Mouse (Mus musculus) embryonic facial prominence, embryonic 11.5 days (tissue): ENCODE results near the gene Efhd2. TPM values are rescaled to one million over a fixed set of nuclear protein-coding genes. Genes with fewer than 3 reads are reported as not detected.

Experiments
- ATAC-seq: fragments of 200-750 bp; cut with Nextera tagmentation; replicated peaks from 2 replicates; pipeline ENCODE4 v1.8.0; 2017; ENCODE audit warnings: low read depth; ENCODE audit not compliant: insufficient number of reproducible peaks, low FRiP score, low TSS enrichment
- DNase-seq: peaks from one replicate; pipeline ENCODE4 v3.0.0-alpha.2; 2015; ENCODE audit warnings: low spot score
- H3K27ac ChIP-seq: fragments of 300-500 bp; sonication (generic); replicated peaks from 2 replicates; pipeline ENCODE4 v1.5.1; 2014; ENCODE audit warnings: mild to moderate bottlenecking, low read depth, low read length, control low read depth
- H3K27me3 ChIP-seq: fragments of 300-500 bp; sonication (generic); 2 replicates; pipeline ENCODE4 v1.6.1; 2014; ENCODE audit warnings: mild to moderate bottlenecking, low read length, moderate library complexity, mixed read lengths; ENCODE audit not compliant: control insufficient read depth, insufficient read depth
- H3K36me3 ChIP-seq: fragments of 300-500 bp; sonication (generic); replicated peaks from 2 replicates; pipeline ENCODE4 v1.6.1; 2014; ENCODE audit warnings: low read depth, mild to moderate bottlenecking, low read length, moderate library complexity, mixed read lengths; ENCODE audit not compliant: control insufficient read depth, insufficient read depth
- H3K4me1 ChIP-seq: fragments of 300-500 bp; sonication (generic); 2 replicates; pipeline ENCODE4 v1.6.1; 2014; ENCODE audit warnings: low read length, mixed read lengths; ENCODE audit not compliant: control insufficient read depth, insufficient read depth
- H3K4me2 ChIP-seq: fragments of 300-500 bp; sonication (generic); 2 replicates; pipeline ENCODE4 v1.6.1; 2014; ENCODE audit warnings: low read depth, mild to moderate bottlenecking, control low read depth, low read length, moderate library complexity
- H3K4me3 ChIP-seq: fragments of 300-500 bp; sonication (generic); 2 replicates; pipeline ENCODE4 v1.5.1; 2014; ENCODE audit warnings: low read depth, low read length, control low read depth
- H3K9ac ChIP-seq: fragments of 300-500 bp; sonication (generic); replicated peaks from 2 replicates; pipeline ENCODE4 v1.6.1; 2014; ENCODE audit warnings: mild to moderate bottlenecking, control low read depth, low read length
- H3K9me3 ChIP-seq: fragments of 300-500 bp; sonication (generic); replicated peaks from 2 replicates; pipeline ENCODE4 v1.6.1; 2016; ENCODE audit warnings: mild to moderate bottlenecking, low read length, inconsistent platforms, mixed read lengths; ENCODE audit not compliant: control insufficient read depth
- WGBS: fragments of 180-500 bp; shearing (Covaris S2); extraction: QIAGEN DNeasy Blood & Tissue Kit; methylation state at CpG from one replicate; pipeline ENCODE4 v1.1.7; 2014; 5-methylcytosine and 5-hydroxymethylcytosine counted together
- polyA plus RNA-seq: library from polyadenylated mRNA; unstranded; fragments of >200 nt; fragmentation: Nextera tagmentation; extraction: Ambion mirVana; gene quantifications from 2 replicates; pipeline ENCODE4 v1.2.1, GENCODE M21; 2014

Efhd2 gene
- polyA plus RNA-seq, 1 experiment from 2014 or later = 18.2 TPM

DNA sequence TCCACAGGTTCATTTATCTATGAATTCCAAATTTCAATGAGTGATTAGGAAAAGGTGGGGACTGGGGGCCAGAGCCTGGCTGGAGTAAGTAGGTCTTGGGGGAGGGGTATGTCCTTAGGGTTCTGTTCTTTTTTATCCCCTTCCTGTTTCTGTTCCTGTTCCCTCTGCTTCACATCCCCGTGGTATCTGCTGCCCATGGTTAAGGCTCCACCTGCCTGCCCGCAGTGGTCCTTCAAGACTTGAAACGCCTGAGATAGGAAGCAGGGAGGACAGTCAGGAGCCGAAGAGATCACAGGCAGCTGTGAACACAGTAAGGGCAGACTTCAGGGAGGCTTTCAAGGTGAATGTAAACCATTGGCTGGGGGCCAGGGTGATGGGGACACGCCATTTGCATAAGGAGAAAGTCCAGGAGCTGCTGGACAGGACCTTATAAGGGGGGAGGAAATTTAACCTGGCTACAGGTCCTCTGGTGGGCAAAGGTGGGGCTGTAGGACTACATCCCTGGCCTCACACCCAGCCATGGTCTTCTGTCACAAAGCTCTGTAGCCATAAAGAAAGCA lies 40.1 kb downstream of the Efhd2 start:
- Histone ChIP-seq H3K4me2 (no peak overlapping the region), H3K27ac (no peak overlapping the region), H3K4me1 (no peaks in the 10 kb centered on the region), H3K4me3 (no peak overlapping the region), H3K9me3 (no peaks in the 10 kb centered on the region), H3K27me3 (no peaks in the 10 kb centered on the region), H3K36me3 (no peaks in the 10 kb centered on the region), H3K9ac (no peak overlapping the region)
- WGBS = 71% methylated on average over 5 of the region's 5 CpGs
- ATAC-seq (no peak), DNase-seq (no peak)

DNA sequence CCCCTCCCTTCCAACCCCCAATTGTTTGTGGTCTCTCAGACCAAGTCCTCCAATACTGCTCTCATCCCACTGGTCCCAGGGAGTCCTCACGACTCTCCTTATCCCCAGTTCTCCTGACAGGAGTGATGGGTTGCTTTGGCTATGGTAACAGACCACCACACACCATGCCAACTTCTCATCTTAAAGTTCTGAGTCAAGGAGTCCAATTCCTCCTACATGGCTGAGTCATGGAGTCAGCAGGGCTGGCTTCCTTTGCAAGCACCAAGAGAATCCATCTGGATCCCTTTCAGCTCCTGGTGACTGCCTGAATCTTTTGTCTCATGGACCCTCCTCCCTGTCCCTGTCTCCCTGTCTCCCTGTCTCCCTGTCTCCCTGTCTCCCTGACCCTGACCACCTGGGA lies 40.8 kb downstream of the Efhd2 start:
- Histone ChIP-seq H3K27ac (no peak overlapping the region), H3K4me1 (no peaks in the 10 kb centered on the region), H3K27me3 (no peaks in the 10 kb centered on the region), H3K9me3 (no peaks in the 10 kb centered on the region), H3K4me2 (no peak overlapping the region), H3K36me3 (no peaks in the 10 kb centered on the region), H3K4me3 (no peak overlapping the region), H3K9ac (no peak overlapping the region)
- WGBS = 40% methylated on average over 1 of the region's 1 CpGs
- no peak for ATAC-seq
- DNase-seq = no peak

DNA sequence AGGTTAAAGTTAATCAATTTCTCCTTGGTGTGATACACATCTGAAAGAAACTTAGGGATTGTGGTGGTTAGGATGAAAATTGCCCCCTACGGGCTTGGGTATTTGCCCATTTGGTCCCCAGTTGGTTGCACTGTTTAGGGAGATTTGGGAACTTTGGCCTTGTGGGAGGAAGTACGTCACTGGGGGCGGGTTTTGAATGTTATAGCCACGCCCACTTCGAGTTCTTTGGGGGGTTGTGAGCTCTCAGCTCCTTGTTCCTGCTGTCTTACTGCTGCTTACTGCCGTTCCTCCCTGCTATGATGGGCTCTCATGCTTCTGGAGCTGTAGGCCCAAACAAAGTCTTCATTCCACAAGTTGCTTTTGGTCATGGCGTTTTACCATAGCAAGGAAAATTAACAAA lies 43.4 kb downstream of the Efhd2 start:
- no peak for ATAC-seq
- Histone ChIP-seq H3K27ac (no peak overlapping the region), H3K4me1 (no peaks in the 10 kb centered on the region), H3K4me2 (no peak overlapping the region), H3K9ac (no peak overlapping the region), H3K4me3 (no peak overlapping the region), H3K27me3 (no peaks in the 10 kb centered on the region), H3K36me3 (no peaks in the 10 kb centered on the region), H3K9me3 (no peaks in the 10 kb centered on the region)
- DNase-seq = no peak
- WGBS = 83% methylated on average over 7 of the region's 7 CpGs

DNA sequence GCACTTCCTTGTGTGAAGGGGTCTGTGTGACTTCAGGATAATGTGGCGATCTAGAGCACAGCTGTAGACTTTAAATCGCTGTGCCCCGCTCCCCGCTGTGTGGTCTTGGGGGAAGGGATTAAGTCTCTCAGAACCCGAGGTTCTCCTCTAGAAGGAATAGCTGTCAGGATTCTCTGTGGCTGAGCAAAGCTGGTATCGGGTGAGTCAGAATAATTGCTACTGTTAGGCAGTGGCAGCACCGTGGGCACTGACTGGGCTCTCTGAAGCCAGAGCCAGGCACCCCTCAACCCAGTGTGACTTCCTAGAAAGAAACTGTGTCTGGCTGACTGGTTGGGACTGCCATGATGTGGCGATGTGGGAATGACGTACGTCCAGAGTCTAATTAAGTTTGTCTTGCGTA lies 44.3 kb downstream of the Efhd2 start:
- H3K4me2 ChIP-seq = no peak overlapping the region
- H3K36me3 ChIP-seq = no peaks in the 10 kb centered on the region
- DNase-seq (no peak), ATAC-seq (no peak)
- no peaks in the 10 kb centered on the region for H3K27me3 ChIP-seq
- no peaks in the 10 kb centered on the region for H3K4me1 ChIP-seq
- no peak overlapping the region for H3K4me3 ChIP-seq
- no peak overlapping the region for H3K27ac ChIP-seq
- H3K9me3 ChIP-seq = no peaks in the 10 kb centered on the region
- H3K9ac ChIP-seq = no peak overlapping the region
- WGBS = 56% methylated on average over 11 of the region's 11 CpGs

DNA sequence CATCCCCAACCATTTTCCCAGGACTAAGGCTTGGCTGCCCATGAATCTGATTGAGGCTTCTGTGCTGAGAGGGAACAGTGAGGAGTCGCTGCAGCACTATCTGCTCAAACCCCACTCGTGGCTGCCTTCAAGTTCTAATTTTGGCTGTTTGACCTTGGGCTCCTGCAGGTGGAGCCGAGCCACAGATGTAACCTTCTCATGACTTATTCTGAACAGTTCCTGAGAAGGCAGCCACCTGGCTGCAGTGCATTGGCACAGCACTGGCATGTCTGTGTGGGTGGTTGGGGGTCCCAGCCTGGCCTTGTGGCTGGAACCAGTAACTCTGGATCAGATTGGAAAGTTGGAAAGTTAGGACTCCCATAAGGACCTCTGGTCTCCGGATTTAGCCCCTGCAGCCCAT lies 46.5 kb downstream of the Efhd2 start:
- Histone ChIP-seq H3K4me1 (no peaks in the 10 kb centered on the region), H3K4me2 (no peak overlapping the region), H3K9ac (no peak overlapping the region), H3K4me3 (no peak overlapping the region), H3K36me3 (no peaks in the 10 kb centered on the region), H3K27ac (no peak overlapping the region), H3K9me3 (no peaks in the 10 kb centered on the region), H3K27me3 (no peaks in the 10 kb centered on the region)
- 74% methylated on average over 4 of the region's 4 CpGs for WGBS
- DNase-seq (no peak), ATAC-seq (no peak)

DNA sequence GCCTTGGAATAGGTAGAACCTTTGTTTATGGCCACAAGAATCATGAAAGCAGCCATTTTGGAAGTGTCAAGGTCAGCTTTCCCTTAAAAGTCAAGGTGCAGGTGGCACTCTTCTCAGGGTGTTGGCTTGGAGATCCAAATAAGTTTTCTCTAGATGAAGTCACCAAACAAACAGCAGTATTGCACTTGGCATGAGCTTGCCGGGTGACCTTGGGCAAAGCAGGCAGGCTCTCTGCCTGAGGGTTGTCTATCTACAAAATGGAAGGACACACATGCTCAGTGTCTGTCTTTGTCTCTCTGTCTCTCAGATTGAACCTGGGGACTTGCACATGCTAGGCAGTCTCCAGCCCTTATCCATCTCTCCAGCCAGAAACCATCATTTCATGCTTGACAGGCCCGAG lies 47.3 kb downstream of the Efhd2 start:
- Histone ChIP-seq H3K9ac (no peak overlapping the region), H3K4me2 (no peak overlapping the region), H3K9me3 (no peaks in the 10 kb centered on the region), H3K27ac (no peak overlapping the region), H3K4me3 (no peak overlapping the region), H3K4me1 (no peaks in the 10 kb centered on the region), H3K27me3 (no peaks in the 10 kb centered on the region), H3K36me3 (no peaks in the 10 kb centered on the region)
- ATAC-seq (no peak), DNase-seq (no peak)
- 83% methylated on average over 2 of the region's 2 CpGs for WGBS

DNA sequence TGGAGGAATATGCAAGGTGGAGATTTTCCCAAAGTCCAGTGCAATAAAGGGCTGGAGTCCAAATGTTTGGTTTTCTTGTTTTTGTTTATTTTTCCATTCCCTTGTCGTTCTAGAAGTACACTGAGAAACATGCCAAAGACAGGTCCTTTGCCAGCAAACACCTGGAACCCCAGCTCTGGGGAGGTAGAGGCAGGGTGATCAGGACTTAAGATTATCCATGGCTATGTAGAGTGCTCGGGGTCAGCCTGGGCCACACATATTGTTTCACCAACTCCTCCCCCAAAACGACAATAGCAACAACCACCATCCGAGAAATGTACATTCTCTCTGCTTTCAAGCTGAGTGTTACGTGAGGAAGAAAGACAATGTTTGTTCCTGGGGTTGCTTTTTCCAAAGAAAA lies 48.7 kb downstream of the Efhd2 start, which contains the start of gene Cela2a:
Cela2a (minus strand) TSS at position 101 of the 400 bp plus-strand sequence.
- H3K27me3 ChIP-seq = no peaks in the 10 kb centered on the region
- no peak within 1 kb of the TSS for H3K9ac ChIP-seq
- H3K36me3 ChIP-seq = no peaks in the 10 kb centered on the region
- no peak for DNase-seq
- no peak within 1 kb of the TSS for H3K4me2 ChIP-seq
- H3K9me3 ChIP-seq = no peaks in the 10 kb centered on the region
- no peaks in the 10 kb centered on the region for H3K4me1 ChIP-seq
- H3K27ac ChIP-seq = no peak within 1 kb of the TSS
- H3K4me3 ChIP-seq = no peak within 1 kb of the TSS
- no peak for ATAC-seq
- WGBS = 63% methylated on average over 5 of the region's 5 CpGs

DNA sequence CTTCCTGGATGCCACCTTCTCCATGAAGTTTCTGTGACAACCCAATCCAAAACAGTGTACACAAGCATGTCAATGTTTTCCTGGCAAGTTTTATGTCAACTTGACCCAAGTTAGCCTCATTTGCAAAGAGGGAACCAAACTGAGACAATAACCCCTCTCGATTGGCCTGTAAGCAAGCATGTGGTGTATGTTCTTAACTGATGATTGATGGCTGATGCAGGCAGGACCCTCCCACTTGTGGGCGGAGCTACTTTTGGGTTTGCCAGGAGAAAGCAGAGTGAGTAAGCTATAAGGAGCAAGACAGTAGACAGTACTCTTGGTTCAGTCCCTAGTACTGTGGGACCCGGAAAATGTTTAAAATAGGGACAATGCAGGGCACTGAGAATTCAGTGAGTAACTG lies 51.7 kb downstream of the Efhd2 start:
- Histone ChIP-seq H3K36me3 (no peaks in the 10 kb centered on the region), H3K27me3 (no peaks in the 10 kb centered on the region), H3K4me1 (no peaks in the 10 kb centered on the region), H3K9ac (no peak overlapping the region), H3K9me3 (no peaks in the 10 kb centered on the region), H3K4me2 (no peak overlapping the region), H3K27ac (no peak overlapping the region), H3K4me3 (no peak overlapping the region)
- ATAC-seq = no peak
- WGBS = 67% methylated on average over 3 of the region's 3 CpGs
- DNase-seq = peak; percentile 43
